Mouse (Mus musculus): ENCODE data around the gene Slc25a28.
A peak's percentile ranks its signal among the peaks of the same experiment; 100 is the strongest.

Gene Slc25a28

GRCm38 (mm10) chr19:43630466-43631251 is 44.0 kb downstream of the Slc25a28 start:
- DNase-seq: peak; percentile 90

GRCm38 (mm10) chr19:43629088-43629487 is 45.6 kb downstream of the Slc25a28 start:
- DNase-seq: no peak

GRCm38 (mm10) chr19:43627345-43627744 is 47.3 kb downstream of the Slc25a28 start:
- no peak for DNase-seq

GRCm38 (mm10) chr19:43626160-43626559 is 48.5 kb downstream of the Slc25a28 start:
- DNase-seq: peak; percentile 80

- peak; percentile 68 for DNase-seq
Measured at GRCm38 (mm10) chr19:43623913-43624312, 50.8 kb downstream of the Slc25a28 start.

GRCm38 (mm10) chr19:43619916-43620479 is 54.7 kb downstream of the Slc25a28 start:
- peak; percentile 5 for DNase-seq

- DNase-seq: no peak
Measured at GRCm38 (mm10) chr19:43618505-43619030, 56.1 kb downstream of the Slc25a28 start.

GRCm38 (mm10) chr19:43617761-43618349 is 56.8 kb downstream of the Slc25a28 start:
- DNase-seq: peak; percentile 4

GRCm38 (mm10) chr19:43616889-43617288 is 57.8 kb downstream of the Slc25a28 start:
- DNase-seq: no peak

GRCm38 (mm10) chr19:43616415-43616861 is 58.2 kb downstream of the Slc25a28 start:
- DNase-seq: peak; percentile 71

DNA sequence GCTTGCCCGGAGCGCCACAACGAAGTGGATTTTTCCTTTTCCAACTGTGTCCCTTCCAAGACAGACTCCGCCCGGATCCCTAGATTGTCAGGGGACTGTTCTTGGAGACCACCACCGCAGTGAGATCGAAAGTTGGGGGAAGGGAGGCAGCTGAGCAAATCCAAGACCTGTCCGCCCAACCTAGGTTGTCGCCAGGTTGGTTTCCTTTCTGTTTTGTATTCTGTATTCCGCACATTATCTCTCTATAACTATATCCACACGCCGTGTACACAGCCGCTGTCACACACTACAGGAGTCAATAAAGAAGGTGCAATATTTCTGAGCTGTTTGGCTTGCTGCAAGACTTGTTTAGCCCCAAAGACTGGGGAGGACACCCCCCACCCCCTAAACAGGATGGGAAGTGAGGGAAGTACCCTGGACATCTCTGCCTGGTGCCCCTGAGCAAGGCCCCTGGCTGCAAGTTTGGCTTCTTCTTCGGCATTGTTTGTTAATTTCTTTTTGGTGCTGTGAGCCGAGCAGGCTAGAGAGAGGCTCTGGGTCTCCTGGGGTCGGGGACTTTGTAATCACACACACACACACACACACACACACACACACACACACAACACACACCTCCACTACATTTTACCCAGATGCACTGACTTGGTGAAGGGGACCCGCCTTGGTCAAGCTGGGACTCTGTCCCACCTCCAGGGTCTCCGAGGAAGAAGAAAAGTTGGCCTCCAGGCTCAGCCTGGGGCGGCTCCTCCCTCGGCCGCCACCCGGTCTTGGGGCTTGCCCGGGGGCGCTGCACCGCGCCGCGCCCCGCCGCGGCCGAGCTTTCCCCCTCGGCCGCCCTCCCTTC is 58.9 kb downstream of the Slc25a28 start:
- no peak for DNase-seq

DNA sequence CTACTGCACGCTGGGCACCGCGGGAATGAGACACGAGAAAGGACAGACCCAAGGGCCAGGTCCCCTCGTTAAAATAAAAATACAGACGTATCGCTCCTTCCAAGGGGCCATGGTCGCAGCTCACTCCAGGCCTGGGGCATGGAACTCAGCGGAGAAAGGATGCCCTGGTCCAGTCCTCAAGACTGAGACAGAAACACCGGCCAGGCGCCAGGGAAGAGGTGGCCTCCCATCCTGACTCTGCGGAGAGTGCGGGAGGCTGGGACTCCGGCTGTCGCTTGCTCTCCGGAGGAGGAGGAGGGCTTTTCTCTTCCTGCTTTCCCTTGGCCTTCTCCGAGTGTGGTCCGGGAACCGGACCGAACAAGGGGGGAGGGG is 59.6 kb downstream of the Slc25a28 start:
- DNase-seq: no peak

DNA sequence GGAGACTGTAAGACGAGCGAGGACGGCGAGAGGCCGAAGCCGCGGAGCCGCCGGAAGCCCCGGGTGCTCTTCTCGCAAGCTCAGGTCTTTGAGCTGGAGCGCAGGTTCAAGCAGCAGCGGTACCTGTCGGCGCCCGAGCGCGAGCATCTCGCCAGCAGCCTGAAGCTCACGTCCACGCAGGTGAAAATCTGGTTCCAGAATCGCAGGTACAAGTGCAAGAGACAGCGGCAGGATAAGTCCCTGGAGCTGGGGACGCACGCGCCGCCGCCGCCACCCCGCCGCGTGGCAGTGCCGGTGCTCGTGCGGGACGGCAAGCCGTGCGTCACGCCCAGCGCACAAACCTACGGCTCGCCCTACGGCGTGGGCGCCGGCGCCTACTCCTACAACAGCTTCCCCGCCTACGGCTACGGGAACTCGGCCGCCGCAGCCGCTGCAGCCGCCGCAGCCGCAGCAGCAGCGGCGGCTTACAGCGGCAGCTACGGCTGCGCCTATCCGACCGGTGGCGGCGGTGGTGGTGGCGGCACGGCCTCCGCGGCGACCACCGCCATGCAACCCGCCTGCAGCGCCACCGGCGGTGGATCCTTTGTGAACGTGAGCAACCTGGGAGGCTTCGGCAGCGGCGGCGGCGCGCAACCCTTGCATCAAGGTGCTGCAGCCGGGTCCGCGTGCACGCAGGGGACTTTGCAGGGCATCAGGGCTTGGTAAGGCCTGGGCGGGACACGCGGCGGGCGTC is 60.2 kb downstream of the Slc25a28 start:
- peak; percentile 63 for DNase-seq

All from retina, postnatal 1 day (tissue).